Mouse (Mus musculus) thymus, postnatal 14 days (tissue): ENCODE data around the gene Spaca9.
A peak's percentile ranks its signal among the peaks of the same experiment; 100 is the strongest.

ENCODE experiments used
- DNase-seq: peaks from one replicate; pipeline ENCODE4 v3.0.0; 2021

Spaca9 gene

DNA sequence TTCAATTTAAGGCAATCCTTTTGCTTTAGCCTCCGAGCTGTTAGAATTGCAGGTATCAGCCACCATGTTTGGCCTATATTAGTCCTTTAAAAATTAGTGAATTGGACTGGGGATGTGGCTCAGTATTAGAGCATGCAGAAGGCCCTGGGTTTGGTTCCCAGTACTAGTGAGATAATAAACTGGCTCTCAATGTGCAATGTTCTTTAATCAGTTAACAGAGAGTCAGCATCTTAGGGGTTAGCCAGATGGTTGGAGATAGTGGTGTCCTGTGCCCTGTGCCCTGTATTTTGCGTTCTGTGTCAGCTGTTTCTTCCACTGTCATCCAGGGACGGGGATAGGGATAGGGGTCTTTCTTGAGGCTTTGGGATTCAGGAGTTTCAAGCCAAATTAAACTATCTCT is 36.6 kb downstream of the Spaca9 start:
- no peak for DNase-seq

DNA sequence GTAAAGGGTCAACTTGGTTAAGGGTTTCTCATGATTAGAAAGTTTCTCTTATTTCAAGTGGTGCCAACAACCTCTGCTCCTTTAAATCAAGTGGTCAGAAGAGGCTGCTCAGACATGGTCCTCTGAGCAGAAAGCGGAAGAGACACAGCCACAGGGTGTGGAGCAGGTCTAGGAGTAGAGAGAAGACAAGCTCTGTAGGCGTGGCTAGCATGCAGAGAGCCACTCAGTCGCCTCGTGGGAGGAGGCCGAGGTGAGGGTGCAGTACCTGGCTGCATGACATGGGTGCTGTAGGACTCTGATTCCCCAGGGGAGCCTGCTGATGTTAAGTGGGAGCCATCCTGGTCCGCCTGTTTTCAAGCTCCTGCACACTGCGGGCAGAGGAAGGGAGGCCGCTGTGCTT is 43.3 kb downstream of the Spaca9 start:
- no peak for DNase-seq

GRCm38 (mm10) chr2:28654295-28654694 is 45.2 kb downstream of the Spaca9 start:
- DNase-seq, result peak; percentile 45

DNA sequence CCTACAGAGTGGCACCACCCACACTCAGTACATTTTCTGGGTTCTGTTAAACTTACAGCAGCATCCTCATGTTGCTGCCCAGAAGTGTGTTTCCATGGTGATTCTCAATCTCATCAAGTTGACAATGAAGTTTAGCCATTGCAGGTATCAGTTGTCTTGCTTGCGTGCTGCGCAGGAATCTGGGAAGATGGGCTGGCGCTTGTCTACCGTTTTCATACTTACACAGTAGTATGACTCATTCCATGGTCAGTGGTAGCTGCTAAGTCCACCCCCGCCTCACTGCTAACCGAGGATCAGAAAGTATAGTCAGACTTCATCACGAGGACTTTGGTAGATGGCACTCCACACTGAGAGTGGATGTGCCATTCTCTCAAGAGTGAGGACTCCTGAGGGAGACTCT is 46.2 kb downstream of the Spaca9 start:
- no peak for DNase-seq

- no peak for DNase-seq
These were observed 49.0 kb downstream of the Spaca9 start for GRCm38 (mm10) chr2:28650526-28650925.

- DNase-seq, result no peak
These were observed 56.4 kb downstream of the Spaca9 start for GRCm38 (mm10) chr2:28643081-28643480.
